Mouse (Mus musculus) lung, postnatal 0 days (tissue): ENCODE results near the gene Lemd2.

ENCODE experiments used
- CTCF ChIP-seq: IDR thresholded peaks from 2 replicates; pipeline ENCODE4 v1.5.1; 2016; ENCODE audit warnings: antibody characterized with exemption, mild to moderate bottlenecking
- EP300 ChIP-seq: IDR thresholded peaks from 2 replicates; pipeline ENCODE4 v1.6.1; 2016; ENCODE audit warnings: antibody characterized with exemption, mild to moderate bottlenecking, control low read depth

- TF ChIP-seq CTCF: no peak
- TF ChIP-seq EP300: no peak
Measured at GRCm38 (mm10) chr17:27141971-27142450, 62.3 kb downstream of the Lemd2 start.
